Mouse (Mus musculus) embryonic facial prominence, embryonic 11.5 days (tissue): ENCODE measurements around the gene Rem2. TPM values are rescaled to one million over a fixed set of nuclear protein-coding genes. Genes with fewer than 3 reads are reported as not detected.
A peak's percentile ranks its signal among the peaks of the same experiment; 100 is the strongest.

ENCODE experiments used
- ATAC-seq: fragments of 200-750 bp; cut with Nextera tagmentation; replicated peaks from 2 replicates; pipeline ENCODE4 v1.8.0; 2017; ENCODE audit warnings: low read depth; ENCODE audit not compliant: insufficient number of reproducible peaks, low FRiP score, low TSS enrichment
- DNase-seq: peaks from one replicate; pipeline ENCODE4 v3.0.0-alpha.2; 2015; ENCODE audit warnings: low spot score
- H3K27ac ChIP-seq: fragments of 300-500 bp; sonication (generic); replicated peaks from 2 replicates; pipeline ENCODE4 v1.5.1; 2014; ENCODE audit warnings: mild to moderate bottlenecking, low read depth, low read length, control low read depth
- H3K27me3 ChIP-seq: fragments of 300-500 bp; sonication (generic); 2 replicates; pipeline ENCODE4 v1.6.1; 2014; ENCODE audit warnings: mild to moderate bottlenecking, low read length, moderate library complexity, mixed read lengths; ENCODE audit not compliant: control insufficient read depth, insufficient read depth
- H3K36me3 ChIP-seq: fragments of 300-500 bp; sonication (generic); replicated peaks from 2 replicates; pipeline ENCODE4 v1.6.1; 2014; ENCODE audit warnings: low read depth, mild to moderate bottlenecking, low read length, moderate library complexity, mixed read lengths; ENCODE audit not compliant: control insufficient read depth, insufficient read depth
- H3K4me1 ChIP-seq: fragments of 300-500 bp; sonication (generic); 2 replicates; pipeline ENCODE4 v1.6.1; 2014; ENCODE audit warnings: low read length, mixed read lengths; ENCODE audit not compliant: control insufficient read depth, insufficient read depth
- H3K4me2 ChIP-seq: fragments of 300-500 bp; sonication (generic); 2 replicates; pipeline ENCODE4 v1.6.1; 2014; ENCODE audit warnings: low read depth, mild to moderate bottlenecking, control low read depth, low read length, moderate library complexity
- H3K4me3 ChIP-seq: fragments of 300-500 bp; sonication (generic); 2 replicates; pipeline ENCODE4 v1.5.1; 2014; ENCODE audit warnings: low read depth, low read length, control low read depth
- H3K9ac ChIP-seq: fragments of 300-500 bp; sonication (generic); replicated peaks from 2 replicates; pipeline ENCODE4 v1.6.1; 2014; ENCODE audit warnings: mild to moderate bottlenecking, control low read depth, low read length
- H3K9me3 ChIP-seq: fragments of 300-500 bp; sonication (generic); replicated peaks from 2 replicates; pipeline ENCODE4 v1.6.1; 2016; ENCODE audit warnings: mild to moderate bottlenecking, low read length, inconsistent platforms, mixed read lengths; ENCODE audit not compliant: control insufficient read depth
- WGBS: fragments of 180-500 bp; shearing (Covaris S2); extraction: QIAGEN DNeasy Blood & Tissue Kit; methylation state at CpG from one replicate; pipeline ENCODE4 v1.1.7; 2014; 5-methylcytosine and 5-hydroxymethylcytosine counted together
- polyA plus RNA-seq: library from polyadenylated mRNA; unstranded; fragments of >200 nt; fragmentation: Nextera tagmentation; extraction: Ambion mirVana; gene quantifications from 2 replicates; pipeline ENCODE4 v1.2.1, GENCODE M21; 2014

Gene Rem2
- polyA plus RNA-seq, 1 experiment from 2014 or later, result 6.5 TPM

GRCm38 (mm10) chr14:54440538-54440937 lies 35.4 kb upstream of the Rem2 start:
- Histone ChIP-seq H3K27me3 (no peaks in the 10 kb centered on the region), H3K27ac (no peak overlapping the region), H3K4me1 (peaks cover 3% of the 10 kb centered on the region; the same call in 1 of the 2 replicates), H3K36me3 (peaks cover 8% of the 10 kb centered on the region), H3K4me2 (no peak overlapping the region), H3K4me3 (no peak overlapping the region), H3K9ac (no peak overlapping the region), H3K9me3 (no peaks in the 10 kb centered on the region)
- ATAC-seq, result no peak
- no peak for DNase-seq
- 93% methylated on average over 14 of the region's 14 CpGs for WGBS

- no peak overlapping the region for H3K4me2 ChIP-seq
- no peak for DNase-seq
- H3K9me3 ChIP-seq, result no peaks in the 10 kb centered on the region
- H3K36me3 ChIP-seq, result peaks cover 8% of the 10 kb centered on the region
- peaks cover 3% of the 10 kb centered on the region; the same call in 1 of the 2 replicates for H3K4me1 ChIP-seq
- ATAC-seq, result no peak
- no peak overlapping the region for H3K9ac ChIP-seq
- WGBS, result 72% methylated on average over 4 of the region's 4 CpGs
- H3K4me3 ChIP-seq, result no peak overlapping the region
- no peak overlapping the region for H3K27ac ChIP-seq
- H3K27me3 ChIP-seq, result no peaks in the 10 kb centered on the region
These were observed 34.5 kb upstream of the Rem2 start for GRCm38 (mm10) chr14:54441365-54441764.

- ATAC-seq (no peak), DNase-seq (no peak)
- Histone ChIP-seq H3K36me3 (peaks cover 5% of the 10 kb centered on the region), H3K4me1 (peaks cover 3% of the 10 kb centered on the region; the same call in 1 of the 2 replicates), H3K27ac (no peak overlapping the region), H3K9ac (no peak overlapping the region), H3K4me3 (no peak overlapping the region), H3K27me3 (no peaks in the 10 kb centered on the region), H3K4me2 (no peak overlapping the region), H3K9me3 (no peaks in the 10 kb centered on the region)
- WGBS, result 82% methylated on average over 3 of the region's 3 CpGs
These were observed 33.4 kb upstream of the Rem2 start for GRCm38 (mm10) chr14:54442548-54442947.

DNA sequence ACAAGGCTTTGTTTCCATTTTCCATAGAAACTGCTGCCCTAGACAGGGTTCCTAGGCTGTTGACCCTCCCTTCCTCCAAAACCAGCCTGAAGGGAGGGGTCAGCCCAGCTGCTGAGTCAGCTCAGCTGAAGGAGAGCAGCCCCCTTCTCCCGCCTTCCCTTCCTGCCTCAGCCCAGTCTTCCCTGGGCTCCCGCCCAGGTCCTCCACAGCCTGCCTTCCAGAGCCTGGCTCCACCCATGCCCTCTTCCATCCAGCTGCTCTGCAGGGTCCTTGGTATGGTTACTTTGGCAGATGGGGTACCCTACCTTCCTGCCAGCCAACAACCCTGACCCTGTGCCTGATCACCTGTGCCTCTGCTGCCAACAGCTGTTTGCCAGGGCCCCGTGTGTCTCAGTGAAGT lies 32.7 kb upstream of the Rem2 start:
- no peak overlapping the region for H3K4me3 ChIP-seq
- 0 out of 2 replicates have a peak overlapping the region, but pooled peaks have one; percentile 5 for H3K4me2 ChIP-seq
- peak; percentile 76 for DNase-seq

GRCm38 (mm10) chr14:54443712-54444618 lies 31.9 kb upstream of the Rem2 start:
- DNase-seq (peak; percentile 83), ATAC-seq (0 out of 2 replicates have a peak, but pooled peaks have one; percentile 25)
- H3K4me2 ChIP-seq, result no peak overlapping the region
- no peaks in the 10 kb centered on the region for H3K9me3 ChIP-seq
- WGBS, result 52% methylated on average over 15 of the region's 15 CpGs
- no peaks in the 10 kb centered on the region for H3K27me3 ChIP-seq
- peaks cover 3% of the 10 kb centered on the region; the same call in 1 of the 2 replicates for H3K4me1 ChIP-seq
- H3K9ac ChIP-seq, result peak overlapping the region; percentile 15; the same call in 1 of the 2 replicates
- peak overlapping the region; percentile 69 for H3K27ac ChIP-seq
- no peak overlapping the region for H3K4me3 ChIP-seq
- H3K36me3 ChIP-seq, result peaks cover 5% of the 10 kb centered on the region

More for the DNA sequence above, 32.7 kb upstream of the Rem2 start:
- peaks cover 3% of the 10 kb centered on the region; the same call in 1 of the 2 replicates for H3K4me1 ChIP-seq
- peak; percentile 69 for ATAC-seq
- H3K9me3 ChIP-seq, result no peaks in the 10 kb centered on the region
- H3K27me3 ChIP-seq, result no peaks in the 10 kb centered on the region
- H3K36me3 ChIP-seq, result peaks cover 5% of the 10 kb centered on the region
- WGBS, result 7% methylated on average over 3 of the region's 3 CpGs
- H3K27ac ChIP-seq, result peak overlapping the region; percentile 69
- no peak overlapping the region; the same call in 1 of the 2 replicates for H3K9ac ChIP-seq

DNA sequence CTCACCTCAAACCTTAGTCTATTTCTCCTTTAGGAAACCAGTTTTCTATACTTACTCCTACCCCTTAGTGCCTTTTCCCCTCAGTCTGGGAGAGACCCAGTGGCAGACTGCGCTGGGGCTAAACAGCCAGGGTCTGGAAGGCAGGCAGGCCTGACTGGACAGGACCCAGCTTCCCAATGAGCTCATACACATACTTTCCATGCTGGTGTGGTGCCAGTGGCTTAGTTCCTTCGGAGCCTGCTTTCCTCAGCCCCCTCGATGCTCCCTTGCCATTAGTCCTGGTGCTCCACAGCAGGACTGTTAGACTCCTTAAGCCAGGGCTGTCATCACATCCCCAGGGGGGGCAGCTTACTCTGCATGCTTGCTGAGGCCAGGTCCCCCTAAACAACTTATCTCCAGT lies 30.4 kb upstream of the Rem2 start:
- Histone ChIP-seq H3K27me3 (no peaks in the 10 kb centered on the region), H3K9me3 (no peaks in the 10 kb centered on the region), H3K27ac (no peak overlapping the region), H3K9ac (no peak overlapping the region), H3K4me2 (no peak overlapping the region), H3K4me1 (peaks cover 3% of the 10 kb centered on the region; the same call in 1 of the 2 replicates), H3K36me3 (no peaks in the 10 kb centered on the region; the same call in 1 of the 2 replicates), H3K4me3 (no peak overlapping the region)
- DNase-seq (no peak), ATAC-seq (no peak)
- 52% methylated on average over 3 of the region's 3 CpGs for WGBS

DNA sequence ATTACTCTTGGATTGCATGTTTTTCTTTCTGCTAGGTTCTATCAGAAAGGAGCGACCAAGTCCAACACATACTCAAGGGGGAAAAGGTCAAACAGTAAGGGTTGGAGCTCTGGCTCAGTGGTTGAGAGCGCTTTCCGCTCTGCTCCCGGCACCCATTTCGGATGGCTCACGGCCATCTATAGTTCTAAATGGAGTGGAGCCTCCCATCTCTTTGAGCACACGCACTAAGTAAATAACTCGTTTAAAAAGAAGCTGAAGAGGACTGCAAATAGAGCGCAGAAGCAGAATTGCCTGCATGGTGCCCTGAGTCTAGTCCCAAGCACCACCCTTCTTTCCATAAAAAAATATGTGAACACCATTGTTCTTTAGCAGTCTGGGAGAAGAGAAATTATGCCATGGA lies 22.3 kb upstream of the Rem2 start:
- H3K9ac ChIP-seq, result no peak overlapping the region
- WGBS, result 89% methylated on average over 9 of the region's 9 CpGs

More for the DNA sequence above, 22.3 kb upstream of the Rem2 start:
- ATAC-seq, result no peak
- Histone ChIP-seq H3K27ac (no peak overlapping the region), H3K9me3 (no peaks in the 10 kb centered on the region), H3K4me2 (no peak overlapping the region), H3K4me1 (no peaks in the 10 kb centered on the region), H3K4me3 (no peak overlapping the region), H3K36me3 (no peaks in the 10 kb centered on the region), H3K27me3 (no peaks in the 10 kb centered on the region)
- DNase-seq, result no peak
